Mouse (Mus musculus): ENCODE data around the gene Tprg. TPM values are rescaled to one million over a fixed set of nuclear protein-coding genes. Genes with fewer than 3 reads are reported as not detected.

Tprg gene
- total RNA-seq, 2 experiments from 2014 or later = not detected

GRCm38 (mm10) chr16:25425376-25425775 lies 138.8 kb downstream of the Tprg start:
- no peak for DNase-seq

GRCm38 (mm10) chr16:25426261-25426660 lies 139.6 kb downstream of the Tprg start:
- DNase-seq = no peak

GRCm38 (mm10) chr16:25440039-25440438 lies 153.4 kb downstream of the Tprg start:
- no peak for DNase-seq

- no peak for DNase-seq
Measured at GRCm38 (mm10) chr16:25445580-25445979, 159.0 kb downstream of the Tprg start.

GRCm38 (mm10) chr16:25451511-25451910 lies 164.9 kb downstream of the Tprg start:
- DNase-seq = no peak

GRCm38 (mm10) chr16:25464732-25465131 lies 178.1 kb downstream of the Tprg start:
- no peak for DNase-seq

GRCm38 (mm10) chr16:25465435-25466139 lies 179.0 kb downstream of the Tprg start:
- peak; percentile 32 to 37 for DNase-seq

GRCm38 (mm10) chr16:25468040-25468439 lies 181.4 kb downstream of the Tprg start:
- DNase-seq = no peak

GRCm38 (mm10) chr16:25468662-25469061 lies 182.0 kb downstream of the Tprg start:
- no peak for DNase-seq

Measured in layer of hippocampus, postnatal 36 days (tissue).